Mouse (Mus musculus) adipose tissue, adult 10 weeks (tissue): ENCODE measurements around the gene Iqcj. TPM values are rescaled to one million over a fixed set of nuclear protein-coding genes. Genes with fewer than 3 reads are reported as not detected.

Experiments
- polyA plus RNA-seq: library from polyadenylated mRNA; stranded (reverse); fragments of 350-450 nt; fragmentation: Illumina TruSeq; extraction: RNeasy Lipid Tissue Mini Kit (QIAGEN cat#74804); gene quantifications from one replicate; pipeline ENCODE4 v1.2.3, GENCODE M21; 2014; ENCODE audit warnings: low read depth, low replicate concordance

The Iqcj gene
- not detected for polyA plus RNA-seq

GRCm38 (mm10) chr3:67892026-67892705 is at the start of gene Iqcj, which contains the start of gene Iqschfp:
Gene Iqcj (plus strand): TSS chr3:67892220.
Gene Iqschfp (plus strand): TSS chr3:67892232.

DNA sequence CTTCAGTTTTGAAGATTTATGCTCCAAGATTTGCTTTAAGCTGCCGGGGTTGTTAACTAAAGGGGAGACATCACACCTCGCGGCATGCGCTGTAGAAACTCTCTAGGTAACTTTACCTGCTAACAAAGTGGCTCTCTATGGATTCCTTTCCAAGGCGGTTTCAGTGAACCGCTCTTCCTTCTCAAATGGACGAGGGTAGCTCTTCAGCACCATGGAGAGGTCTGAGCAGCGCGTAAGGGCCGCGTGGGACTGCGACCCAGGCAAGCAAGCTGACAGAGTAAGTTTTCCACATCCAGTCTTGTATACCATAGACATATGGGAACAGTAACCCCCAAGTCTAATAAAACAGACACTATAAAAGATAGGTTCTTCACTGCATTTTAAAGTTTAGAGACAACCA is 172.7 kb downstream of the Iqcj start, which contains the start of gene Schip1:
TSS of gene Schip1 (plus strand) at position 72 of the 400 bp plus-strand sequence.

Other genes starting within 250 kb of the Iqcj start
- gene Iqschfp, start within 50 bp of the Iqcj start, polyA plus RNA-seq: not detected
- 4.9 TPM for gene Schip1, start 172.6 kb downstream of the Iqcj start, polyA plus RNA-seq